Mouse (Mus musculus) liver, embryonic 16.5 days (tissue): ENCODE data around the gene Dock9. TPM values are rescaled to one million over a fixed set of nuclear protein-coding genes. Genes with fewer than 3 reads are reported as not detected.

Source experiments
- ATAC-seq: fragments of 200-750 bp; cut with Nextera tagmentation; 2 replicates; pipeline ENCODE4 v1.8.0; 2017; ENCODE audit warnings: low read depth, mild to moderate bottlenecking, moderate number of reproducible peaks, moderate library complexity
- H3K27ac ChIP-seq: fragments of 300-500 bp; sonication (generic); 2 replicates; pipeline ENCODE4 v1.5.1; 2014; ENCODE audit warnings: mild to moderate bottlenecking, low read length
- H3K27me3 ChIP-seq: fragments of 300-500 bp; sonication (generic); 2 replicates; pipeline ENCODE4 v1.6.1; 2014; ENCODE audit warnings: low read depth, low read length, mixed read lengths; ENCODE audit not compliant: control insufficient read depth, insufficient read depth
- H3K36me3 ChIP-seq: fragments of 300-500 bp; sonication (generic); 2 replicates; pipeline ENCODE4 v1.6.1; 2014; ENCODE audit warnings: mild to moderate bottlenecking; ENCODE audit not compliant: control insufficient read depth, insufficient read depth
- H3K4me1 ChIP-seq: fragments of 300-500 bp; sonication (generic); 2 replicates; pipeline ENCODE4 v1.6.1; 2014; ENCODE audit warnings: low read depth, low read length, mixed read lengths; ENCODE audit not compliant: control insufficient read depth
- H3K4me2 ChIP-seq: fragments of 300-500 bp; sonication (generic); 2 replicates; pipeline ENCODE4 v1.6.1; 2014; ENCODE audit warnings: low read depth, low read length, mixed read lengths
- H3K4me3 ChIP-seq: fragments of 300-500 bp; sonication (generic); 2 replicates; pipeline ENCODE4 v1.5.1; 2014; ENCODE audit warnings: low read depth, mild to moderate bottlenecking, low read length
- H3K9ac ChIP-seq: fragments of 300-500 bp; sonication (generic); 2 replicates; pipeline ENCODE4 v1.6.1; 2014; ENCODE audit warnings: low read depth, low read length
- H3K9me3 ChIP-seq: fragments of 300-500 bp; sonication (generic); replicated peaks from 2 replicates; pipeline ENCODE4 v1.6.1; 2016; ENCODE audit warnings: low read length; ENCODE audit not compliant: control insufficient read depth
- WGBS: fragments of 180-500 bp; shearing (Covaris S2); extraction: QIAGEN DNeasy Blood & Tissue Kit; methylation state at CpG from one replicate; pipeline ENCODE4 v1.1.7; 2014; ENCODE audit not compliant: insufficient replicate concordance; 5-methylcytosine and 5-hydroxymethylcytosine counted together
- polyA plus RNA-seq: library from polyadenylated mRNA; unstranded; fragments of >200 nt; fragmentation: Nextera tagmentation; extraction: Ambion mirVana; gene quantifications from 2 replicates; pipeline ENCODE4 v1.2.1, GENCODE M21; 2015

The Dock9 gene
- polyA plus RNA-seq, 1 experiment from 2014 or later = 1.6 TPM

GRCm38 (mm10) chr14:121824322-121825103 lies 26.9 kb upstream of the Dock9 start:
- peak; percentile 81 for ATAC-seq
- Histone ChIP-seq H3K9me3 (no peaks in the 10 kb centered on the region), H3K27me3 (no peaks in the 10 kb centered on the region), H3K9ac (no peak overlapping the region), H3K36me3 (no peaks in the 10 kb centered on the region), H3K4me1 (no peaks in the 10 kb centered on the region; the same call in 1 of the 2 replicates), H3K4me3 (no peak overlapping the region), H3K27ac (no peak overlapping the region), H3K4me2 (no peak overlapping the region)
- 56% methylated on average over 11 of the region's 11 CpGs for WGBS

GRCm38 (mm10) chr14:121822997-121823396 lies 25.4 kb upstream of the Dock9 start:
- no peaks in the 10 kb centered on the region for H3K27me3 ChIP-seq
- ATAC-seq = no peak
- no peaks in the 10 kb centered on the region; the same call in 1 of the 2 replicates for H3K4me1 ChIP-seq
- no peak overlapping the region for H3K27ac ChIP-seq
- H3K36me3 ChIP-seq = no peaks in the 10 kb centered on the region
- no peak overlapping the region for H3K4me2 ChIP-seq
- no peaks in the 10 kb centered on the region for H3K9me3 ChIP-seq
- no peak overlapping the region for H3K4me3 ChIP-seq
- no peak overlapping the region for H3K9ac ChIP-seq
- 49% methylated on average over 3 of the region's 3 CpGs for WGBS

- Histone ChIP-seq H3K9me3 (no peaks in the 10 kb centered on the region), H3K4me2 (no peak overlapping the region), H3K9ac (no peak overlapping the region), H3K27me3 (no peaks in the 10 kb centered on the region), H3K27ac (no peak overlapping the region), H3K36me3 (no peaks in the 10 kb centered on the region), H3K4me1 (no peaks in the 10 kb centered on the region; the same call in 1 of the 2 replicates), H3K4me3 (no peak overlapping the region)
- no peak for ATAC-seq
- 54% methylated on average over 8 of the region's 8 CpGs for WGBS
Observed at GRCm38 (mm10) chr14:121822506-121822905, 24.9 kb upstream of the Dock9 start.

GRCm38 (mm10) chr14:121806791-121807190 lies 9.2 kb upstream of the Dock9 start:
- Histone ChIP-seq H3K4me1 (no peaks in the 10 kb centered on the region), H3K27ac (no peak overlapping the region), H3K9ac (no peak overlapping the region), H3K4me2 (no peak overlapping the region), H3K27me3 (no peaks in the 10 kb centered on the region), H3K36me3 (no peaks in the 10 kb centered on the region), H3K4me3 (no peak overlapping the region), H3K9me3 (no peaks in the 10 kb centered on the region)
- no peak for ATAC-seq
- WGBS = 55% methylated on average over 4 of the region's 4 CpGs

GRCm38 (mm10) chr14:121806316-121806715 lies 8.7 kb upstream of the Dock9 start:
- no peaks in the 10 kb centered on the region for H3K9me3 ChIP-seq
- no peak overlapping the region for H3K4me3 ChIP-seq
- no peak overlapping the region for H3K27ac ChIP-seq
- no peak for ATAC-seq
- H3K27me3 ChIP-seq = no peaks in the 10 kb centered on the region
- H3K4me1 ChIP-seq = no peaks in the 10 kb centered on the region
- no peak overlapping the region for H3K4me2 ChIP-seq
- WGBS = 57% methylated on average over 3 of the region's 3 CpGs
- no peak overlapping the region for H3K9ac ChIP-seq
- no peaks in the 10 kb centered on the region for H3K36me3 ChIP-seq

- Histone ChIP-seq H3K27ac (no peak overlapping the region), H3K4me2 (no peak overlapping the region), H3K4me3 (no peak overlapping the region)
Observed at GRCm38 (mm10) chr14:121804461-121804860, 6.8 kb upstream of the Dock9 start.

GRCm38 (mm10) chr14:121800962-121801361 lies 3.3 kb upstream of the Dock9 start:
- H3K4me2 ChIP-seq = no peak overlapping the region
- no peak overlapping the region for H3K9ac ChIP-seq
- no peaks in the 10 kb centered on the region for H3K36me3 ChIP-seq
- H3K27me3 ChIP-seq = peaks cover 16% of the 10 kb centered on the region
- no peaks in the 10 kb centered on the region for H3K9me3 ChIP-seq
- peaks cover 15% of the 10 kb centered on the region for H3K4me1 ChIP-seq
- ATAC-seq = no peak
- 10% methylated on average over 2 of the region's 2 CpGs for WGBS
- H3K4me3 ChIP-seq = no peak overlapping the region
- H3K27ac ChIP-seq = no peak overlapping the region

More at GRCm38 (mm10) chr14:121804461-121804860, 6.8 kb upstream of the Dock9 start:
- H3K4me1 ChIP-seq = no peaks in the 10 kb centered on the region
- no peak overlapping the region for H3K9ac ChIP-seq
- no peaks in the 10 kb centered on the region for H3K36me3 ChIP-seq
- 71% methylated on average over 4 of the region's 4 CpGs for WGBS
- H3K27me3 ChIP-seq = no peaks in the 10 kb centered on the region
- ATAC-seq = no peak
- H3K9me3 ChIP-seq = no peaks in the 10 kb centered on the region

- Histone ChIP-seq H3K4me2 (peak overlapping the region; percentile 90; the same call in 1 of the 2 replicates), H3K27ac (no peak overlapping the region), H3K4me1 (peaks cover 15% of the 10 kb centered on the region), H3K27me3 (peaks cover 16% of the 10 kb centered on the region), H3K9me3 (no peaks in the 10 kb centered on the region), H3K36me3 (no peaks in the 10 kb centered on the region), H3K4me3 (no peak overlapping the region), H3K9ac (no peak overlapping the region)
- no peak for ATAC-seq
- WGBS = 30% methylated on average over 7 of the region's 7 CpGs
Observed at GRCm38 (mm10) chr14:121799112-121799511, 1.5 kb upstream of the Dock9 start.

GRCm38 (mm10) chr14:121798411-121798799 lies 768 bp upstream of the Dock9 start:
- H3K4me3 ChIP-seq = peak overlapping the region; percentile 69
- peaks cover 19% of the 10 kb centered on the region for H3K4me1 ChIP-seq
- WGBS = 0% methylated on average over 22 of the region's 22 CpGs
- peak overlapping the region; percentile 78 for H3K27ac ChIP-seq
- H3K36me3 ChIP-seq = no peaks in the 10 kb centered on the region
- no peaks in the 10 kb centered on the region for H3K9me3 ChIP-seq
- H3K27me3 ChIP-seq = peaks cover 16% of the 10 kb centered on the region
- peak; percentile 82 for ATAC-seq
- H3K4me2 ChIP-seq = peak overlapping the region; percentile 90
- H3K9ac ChIP-seq = peak overlapping the region; percentile 61
